Mouse (Mus musculus) fibroblast of lung, adult 2 months (primary cell): ENCODE results near the gene Cited2.

ENCODE experiments used
- DNase-seq: peaks from one replicate; pipeline ENCODE4 v3.0.0-alpha.2; 2011; ENCODE audit warnings: low read depth

Gene Cited2

GRCm38 (mm10) chr10:17722653-17723410, at the start of gene Cited2:
TSS of gene Cited2 (plus strand) at chr10:17723218.
- peak; percentile 84 for DNase-seq

DNA sequence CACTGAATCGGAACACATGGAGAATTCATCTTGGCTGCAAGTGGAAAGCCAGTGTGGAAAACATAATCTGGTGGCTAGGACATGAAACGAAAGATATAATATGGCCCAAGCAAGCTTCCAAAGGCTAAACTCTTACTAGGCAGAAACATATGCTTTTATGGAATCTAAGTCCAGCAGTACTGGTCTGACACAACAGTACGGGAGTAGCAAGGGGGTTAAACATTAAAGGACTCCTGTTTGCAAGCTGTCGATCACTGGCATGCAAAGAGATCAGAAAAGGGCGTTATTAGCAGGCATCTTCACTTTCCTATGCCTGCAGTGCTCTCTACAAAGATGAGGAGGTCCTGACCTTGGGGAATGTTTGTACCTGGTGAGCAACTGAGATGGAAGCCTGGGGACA, 48.6 kb upstream of the Cited2 start:
- no peak for DNase-seq

- no peak for DNase-seq
Measured at GRCm38 (mm10) chr10:17674869-17675268, 48.1 kb upstream of the Cited2 start.

- DNase-seq, result no peak
Measured at GRCm38 (mm10) chr10:17676464-17676863, 46.6 kb upstream of the Cited2 start.

GRCm38 (mm10) chr10:17677308-17677707, 45.7 kb upstream of the Cited2 start:
- DNase-seq, result no peak

GRCm38 (mm10) chr10:17680432-17681382, 42.3 kb upstream of the Cited2 start:
- no peak for DNase-seq

DNA sequence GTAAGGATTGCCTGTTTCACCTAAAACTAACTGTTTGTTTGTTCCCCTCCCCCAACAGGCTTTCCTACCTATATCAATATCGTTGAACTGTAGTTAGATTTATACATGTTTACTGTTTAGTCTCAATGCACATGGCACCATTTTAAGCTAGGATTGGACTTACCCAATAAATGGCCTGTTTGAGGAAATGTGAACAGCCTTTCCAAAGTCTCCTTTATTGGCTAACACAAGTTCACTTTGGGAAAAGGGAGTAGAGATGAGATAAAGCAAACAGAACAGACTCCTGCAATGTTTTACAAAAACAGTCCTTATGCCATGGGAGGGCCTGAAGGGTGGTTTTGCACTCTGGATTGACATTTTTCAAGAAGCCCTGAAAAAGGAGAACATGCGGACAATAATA, 41.6 kb upstream of the Cited2 start:
- no peak for DNase-seq

GRCm38 (mm10) chr10:17683852-17684428, 39.1 kb upstream of the Cited2 start:
- DNase-seq, result no peak

DNA sequence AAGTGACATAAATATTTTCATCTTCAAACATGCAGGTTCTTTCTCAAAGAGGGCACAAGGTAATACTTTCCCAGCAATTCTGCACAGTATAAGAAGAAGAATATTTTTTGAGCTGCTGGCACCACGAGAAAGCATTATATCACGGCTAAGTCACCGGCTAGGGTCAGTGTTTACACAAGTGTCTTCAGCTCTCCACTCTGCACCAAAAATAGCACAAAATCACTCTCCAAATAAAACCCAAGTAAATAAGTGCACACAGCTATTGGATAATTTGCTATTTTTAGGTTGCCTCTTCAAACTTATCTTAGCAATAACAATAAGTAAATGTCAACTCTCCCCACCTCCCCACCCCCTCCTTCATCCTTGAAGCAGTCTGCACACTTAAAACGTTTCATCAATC, 33.2 kb upstream of the Cited2 start:
- no peak for DNase-seq

GRCm38 (mm10) chr10:17691709-17692108, 31.3 kb upstream of the Cited2 start:
- no peak for DNase-seq

DNA sequence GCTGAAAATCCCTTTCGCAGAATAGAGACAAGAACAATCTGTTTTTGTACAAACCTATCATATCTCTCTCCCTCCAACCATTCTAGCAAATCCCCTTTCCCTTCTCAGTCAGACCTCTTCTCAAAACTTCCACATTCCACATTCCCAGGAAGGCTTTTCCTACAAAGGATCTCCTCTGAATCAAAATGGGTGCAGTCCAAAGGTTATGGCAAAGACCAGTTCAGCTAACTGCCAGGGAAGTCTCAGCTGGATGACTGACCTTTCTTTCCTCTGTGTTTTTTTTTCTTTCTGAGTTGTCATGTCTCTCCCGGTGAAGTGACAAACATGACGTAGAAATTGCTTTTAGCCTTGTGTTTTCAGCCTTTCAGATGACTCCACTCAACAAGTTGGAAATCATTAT, 27.2 kb upstream of the Cited2 start:
- no peak for DNase-seq

DNA sequence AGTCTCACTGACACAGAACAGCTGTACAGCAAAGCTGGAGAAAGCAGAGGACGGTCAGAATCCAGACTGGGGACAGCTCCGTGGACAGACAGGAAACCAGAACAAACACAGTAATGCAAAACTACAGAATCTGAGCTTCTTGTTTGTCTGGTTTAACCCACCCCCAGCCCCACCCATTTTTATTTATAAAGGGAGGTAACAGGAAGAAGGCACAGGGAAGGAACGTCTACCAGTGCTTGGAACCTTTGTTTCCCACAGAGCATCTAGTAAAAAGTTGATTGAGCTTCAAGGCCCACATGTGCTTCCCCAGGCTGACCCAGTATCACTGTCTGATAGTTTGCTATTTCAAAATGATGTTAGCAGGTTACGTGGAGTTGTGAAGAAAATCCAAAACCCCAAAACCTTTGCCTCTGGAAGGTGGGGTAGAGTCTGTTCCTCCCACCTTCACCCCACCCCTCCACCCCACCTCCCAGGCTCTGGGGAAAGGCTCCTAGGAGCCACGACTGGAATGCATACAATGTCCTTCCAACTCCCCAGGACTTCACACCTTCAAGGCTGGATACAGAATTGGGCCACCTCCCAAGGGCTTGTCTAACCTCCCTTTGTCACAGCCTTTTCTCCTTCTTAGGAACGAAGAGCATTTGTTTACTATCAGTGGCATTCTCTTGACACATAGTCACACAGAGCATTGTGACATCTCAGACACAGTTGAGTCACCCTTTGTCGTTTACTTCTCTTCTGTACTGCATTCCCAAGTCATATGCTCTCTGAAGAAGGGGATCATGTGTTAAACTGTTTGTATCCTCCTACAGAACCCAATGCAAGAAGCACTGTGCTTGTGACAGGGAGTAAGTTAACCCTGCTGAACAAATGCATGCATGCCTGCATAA, 25.4 kb upstream of the Cited2 start:
- no peak for DNase-seq

- DNase-seq, result no peak
Measured at GRCm38 (mm10) chr10:17705466-17705973, 17.5 kb upstream of the Cited2 start.

DNA sequence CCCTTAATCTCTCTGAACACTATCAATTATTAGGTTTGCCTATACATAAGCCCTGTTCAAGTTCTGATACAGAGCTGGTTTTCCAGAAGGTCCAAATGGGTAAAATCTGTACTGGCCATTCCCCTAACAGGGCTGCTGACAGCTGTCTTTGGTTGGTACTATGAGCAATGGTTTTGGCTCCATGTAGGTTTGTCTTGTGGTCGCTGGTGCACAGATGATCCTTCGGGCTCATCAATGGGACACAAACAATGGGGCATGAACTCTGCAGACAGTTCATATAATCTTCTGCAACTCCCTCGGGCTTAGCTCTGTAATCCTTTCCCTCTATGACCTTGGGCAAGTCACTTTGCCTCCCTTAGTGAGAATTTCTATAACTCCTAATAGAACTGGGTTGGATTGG, 12.3 kb upstream of the Cited2 start:
- no peak for DNase-seq

- no peak for DNase-seq
Measured at GRCm38 (mm10) chr10:17719009-17719570, 3.9 kb upstream of the Cited2 start.

GRCm38 (mm10) chr10:17719646-17720045, 3.4 kb upstream of the Cited2 start:
- no peak for DNase-seq

- no peak for DNase-seq
Measured at GRCm38 (mm10) chr10:17720891-17721601, 2.0 kb upstream of the Cited2 start.

GRCm38 (mm10) chr10:17721602-17722121, 1.4 kb upstream of the Cited2 start:
- no peak for DNase-seq

DNA sequence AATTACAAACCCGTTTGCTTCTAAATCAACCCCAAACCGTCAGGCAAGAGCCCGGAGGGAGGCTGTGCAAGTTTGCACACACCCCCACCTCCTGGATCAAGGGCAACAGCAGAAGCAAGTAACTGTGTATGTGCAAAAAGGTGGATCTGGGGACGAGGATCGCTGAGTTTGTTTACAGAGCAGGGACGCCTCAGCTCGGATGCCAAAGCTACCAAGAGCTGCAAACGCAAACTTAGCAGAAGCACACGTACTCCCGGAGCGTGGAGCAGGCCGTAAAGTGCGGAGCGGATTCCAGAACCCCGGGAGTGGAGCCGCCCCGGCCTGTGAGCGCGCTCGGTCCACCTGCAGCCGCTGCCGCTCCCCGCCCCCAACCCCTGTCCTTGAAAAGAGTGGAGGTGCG, 860 bp upstream of the Cited2 start:
- peak; percentile 65 for DNase-seq

- no peak for DNase-seq
Measured at GRCm38 (mm10) chr10:17723421-17723841, 413 bp downstream of the Cited2 start.
